Mouse (Mus musculus) skeletal muscle tissue, adult 2 months (tissue): ENCODE results near the gene Mtcl1.

ENCODE experiments used
- DNase-seq: peaks from one replicate; pipeline ENCODE4 v3.0.0-alpha.2; 2012; ENCODE audit warnings: low read depth, low spot score

The Mtcl1 gene

GRCm38 (mm10) chr17:66449460-66450341 lies at the start of gene Mtcl1:
Gene Mtcl1, minus strand, starts transcription at chr17:66449750.
- peak; percentile 42 for DNase-seq

- DNase-seq, result no peak
These were observed 49.0 kb upstream of the Mtcl1 start for GRCm38 (mm10) chr17:66498598-66498997.

GRCm38 (mm10) chr17:66496589-66496988 lies 47.0 kb upstream of the Mtcl1 start:
- no peak for DNase-seq

- DNase-seq, result no peak
These were observed 40.6 kb upstream of the Mtcl1 start for GRCm38 (mm10) chr17:66490022-66490601.

GRCm38 (mm10) chr17:66486576-66486975 lies 37.0 kb upstream of the Mtcl1 start:
- DNase-seq, result no peak

GRCm38 (mm10) chr17:66485742-66486141 lies 36.2 kb upstream of the Mtcl1 start:
- DNase-seq, result no peak

- DNase-seq, result no peak
These were observed 35.4 kb upstream of the Mtcl1 start for GRCm38 (mm10) chr17:66484965-66485364.

- DNase-seq, result no peak
These were observed 34.3 kb upstream of the Mtcl1 start for GRCm38 (mm10) chr17:66483651-66484454.

GRCm38 (mm10) chr17:66481295-66481694 lies 31.7 kb upstream of the Mtcl1 start:
- DNase-seq, result no peak

GRCm38 (mm10) chr17:66480491-66481278 lies 31.1 kb upstream of the Mtcl1 start:
- no peak for DNase-seq

GRCm38 (mm10) chr17:66479813-66480490 lies 30.4 kb upstream of the Mtcl1 start:
- no peak for DNase-seq

GRCm38 (mm10) chr17:66479311-66479710 lies 29.8 kb upstream of the Mtcl1 start:
- DNase-seq, result no peak

GRCm38 (mm10) chr17:66473205-66473604 lies 23.7 kb upstream of the Mtcl1 start:
- DNase-seq, result no peak

GRCm38 (mm10) chr17:66471775-66472174 lies 22.2 kb upstream of the Mtcl1 start:
- DNase-seq, result no peak

GRCm38 (mm10) chr17:66471252-66471651 lies 21.7 kb upstream of the Mtcl1 start:
- no peak for DNase-seq

- no peak for DNase-seq
These were observed 20.5 kb upstream of the Mtcl1 start for GRCm38 (mm10) chr17:66470020-66470419.

GRCm38 (mm10) chr17:66457278-66457677 lies 7.7 kb upstream of the Mtcl1 start:
- no peak for DNase-seq

- peak; percentile 62 for DNase-seq
These were observed 1.6 kb upstream of the Mtcl1 start for GRCm38 (mm10) chr17:66451143-66451542.

GRCm38 (mm10) chr17:66450526-66451070 lies 1.0 kb upstream of the Mtcl1 start:
- no peak for DNase-seq
